Mouse (Mus musculus): ENCODE data around the gene Zfp784. TPM values are rescaled to one million over a fixed set of nuclear protein-coding genes. Genes with fewer than 3 reads are reported as not detected.
"Not testable (repeated sequence)": the region's sequence is repeated elsewhere in the genome, so short reads cannot be mapped to it uniquely, and the experiment has no call there.

Gene Zfp784
- polyA plus RNA-seq, 1 experiment, result 7.7 TPM

DNA sequence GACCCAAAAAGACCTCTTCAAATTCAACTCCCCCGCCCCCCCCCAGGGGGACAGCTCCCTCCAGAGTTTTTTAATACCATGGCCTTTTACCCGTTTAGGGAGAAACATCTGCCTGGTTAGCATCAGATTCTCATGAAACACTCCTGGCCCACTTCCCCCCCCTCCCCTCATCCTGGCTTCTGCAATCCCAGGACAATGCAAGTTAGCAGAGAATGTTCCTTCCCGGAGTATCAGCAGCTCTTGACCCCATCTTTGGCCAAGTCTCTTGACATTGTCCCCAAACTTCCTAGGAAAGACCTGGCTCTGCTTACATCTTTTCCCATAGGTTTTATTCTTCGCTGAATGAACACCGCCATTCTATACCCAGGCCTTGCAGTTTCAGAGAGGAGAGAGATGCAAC is 17.0 kb downstream of the Zfp784 start:
- no peak for TF ChIP-seq CTCF (IDR thresholded peaks at IDR 0.05; ENCODE audit: extremely low read depth, insufficient read length, insufficient replicate concordance, low read depth, low read length)
- TF ChIP-seq POLR2A (IDR thresholded peaks at IDR 0.05; ENCODE audit: low read depth, low read length), result no peak
- H3K27ac ChIP-seq (ENCODE audit: insufficient read depth, low read depth, low read length), result no peak overlapping the region
- peaks cover 4% of the 10 kb centered on the region; the same call in 1 of the 2 replicates for H3K4me1 ChIP-seq (ENCODE audit: control insufficient read depth, insufficient read depth, insufficient read length, low read length)
- no peaks in the 10 kb centered on the region for H3K27me3 ChIP-seq (ENCODE audit: control insufficient read depth, insufficient read depth, low read length)
- peak overlapping the region; percentile 72; the same call in 1 of the 2 replicates for H3K4me3 ChIP-seq (ENCODE audit: low read depth, low read length)
- peaks cover 18% of the 10 kb centered on the region for H3K36me3 ChIP-seq (ENCODE audit: control insufficient read depth, insufficient read depth, low read length)
- 46% methylated on average over 5 of the region's 5 CpGs for WGBS

DNA sequence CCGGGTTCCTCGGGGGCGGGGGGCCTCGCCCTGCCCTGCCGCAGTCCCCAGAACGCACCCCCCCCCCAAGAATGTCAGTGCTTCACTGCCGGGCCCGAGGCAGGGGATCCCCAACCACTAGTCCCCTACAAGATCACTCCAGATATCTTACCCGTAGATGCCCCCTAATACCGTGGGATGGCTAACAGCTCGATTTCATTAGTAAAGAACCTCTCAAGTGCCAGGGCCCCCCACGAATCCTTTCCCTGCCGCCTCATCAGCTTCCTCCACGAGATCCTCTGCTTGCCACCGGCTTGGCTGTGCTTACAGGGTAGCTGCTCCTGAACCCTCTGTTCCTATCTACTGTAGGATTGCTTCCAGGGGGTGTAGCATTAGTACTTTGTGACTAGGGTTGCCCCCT is 17.6 kb downstream of the Zfp784 start:
- Histone ChIP-seq H3K4me3 (ENCODE audit: low read depth, low read length) (peak overlapping the region; percentile 72), H3K4me1 (ENCODE audit: control insufficient read depth, insufficient read depth, insufficient read length, low read length) (peaks cover 4% of the 10 kb centered on the region; the same call in 1 of the 2 replicates), H3K27ac (ENCODE audit: insufficient read depth, low read depth, low read length) (peak overlapping the region; percentile 49), H3K27me3 (ENCODE audit: control insufficient read depth, insufficient read depth, low read length) (no peaks in the 10 kb centered on the region), H3K36me3 (ENCODE audit: control insufficient read depth, insufficient read depth, low read length) (peaks cover 18% of the 10 kb centered on the region)
- 0% methylated on average over 15 of the region's 15 CpGs for WGBS
- TF ChIP-seq CTCF (IDR thresholded peaks at IDR 0.05; ENCODE audit: extremely low read depth, insufficient read length, insufficient replicate concordance, low read depth, low read length) (no peak), POLR2A (IDR thresholded peaks at IDR 0.05; ENCODE audit: low read depth, low read length) (no peak)

DNA sequence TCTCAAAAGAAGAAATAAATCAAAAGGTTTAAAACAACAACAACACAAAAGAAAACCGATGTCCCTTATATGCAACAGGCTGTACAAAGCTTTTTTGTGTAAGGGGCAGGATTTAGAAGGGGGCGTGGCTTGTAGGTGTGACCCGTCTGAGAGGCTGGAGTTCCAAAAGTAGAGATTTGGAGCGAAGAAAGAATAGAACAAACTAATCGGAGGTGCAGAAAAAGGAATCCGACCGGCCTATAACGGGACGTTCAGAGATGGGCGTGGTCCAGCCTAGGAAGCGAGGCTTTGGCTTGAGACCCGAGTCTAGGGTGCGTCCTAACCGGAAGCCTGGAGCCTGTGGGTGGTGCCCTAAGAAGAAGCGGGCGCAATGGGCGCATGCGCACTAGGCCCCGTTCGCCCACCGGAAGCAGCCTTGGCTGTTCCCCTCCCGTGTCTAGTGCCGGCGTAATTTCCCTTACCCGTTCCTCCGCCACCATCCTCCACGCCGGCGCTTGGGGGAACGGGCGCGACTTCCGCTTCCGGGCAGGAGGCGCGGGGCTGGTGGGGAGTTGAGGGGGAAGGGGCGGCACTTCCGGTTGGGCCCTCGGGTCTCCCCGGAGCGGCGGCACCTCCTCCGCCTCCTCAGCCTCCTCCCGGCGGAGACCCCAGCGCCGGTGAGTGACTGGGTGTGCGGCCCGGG is 18.1 kb downstream of the Zfp784 start, which contains the start of the genes Zfp865 and Ccdc106:
Zfp865 (plus strand) TSS at position 377 of the 682 bp plus-strand sequence.
Ccdc106 (plus strand) TSS at position 554 of the 682 bp plus-strand sequence.
- Histone ChIP-seq H3K4me1 (ENCODE audit: control insufficient read depth, insufficient read depth, insufficient read length, low read length) (peaks cover 4% of the 10 kb centered on the region; the same call in 1 of the 2 replicates), H3K27ac (ENCODE audit: insufficient read depth, low read depth, low read length) (peak within 1 kb of the TSS; percentile 92), H3K36me3 (ENCODE audit: control insufficient read depth, insufficient read depth, low read length) (peaks cover 18% of the 10 kb centered on the region), H3K27me3 (ENCODE audit: control insufficient read depth, insufficient read depth, low read length) (no peaks in the 10 kb centered on the region), H3K4me3 (ENCODE audit: low read depth, low read length) (peak within 1 kb of the TSS; percentile 72)
- TF ChIP-seq POLR2A (IDR thresholded peaks at IDR 0.05; ENCODE audit: low read depth, low read length) (peak; percentile 83), CTCF (IDR thresholded peaks at IDR 0.05; ENCODE audit: extremely low read depth, insufficient read length, insufficient replicate concordance, low read depth, low read length) (no peak)
- under 1% methylated on average over 49 of the region's 49 CpGs for WGBS

DNA sequence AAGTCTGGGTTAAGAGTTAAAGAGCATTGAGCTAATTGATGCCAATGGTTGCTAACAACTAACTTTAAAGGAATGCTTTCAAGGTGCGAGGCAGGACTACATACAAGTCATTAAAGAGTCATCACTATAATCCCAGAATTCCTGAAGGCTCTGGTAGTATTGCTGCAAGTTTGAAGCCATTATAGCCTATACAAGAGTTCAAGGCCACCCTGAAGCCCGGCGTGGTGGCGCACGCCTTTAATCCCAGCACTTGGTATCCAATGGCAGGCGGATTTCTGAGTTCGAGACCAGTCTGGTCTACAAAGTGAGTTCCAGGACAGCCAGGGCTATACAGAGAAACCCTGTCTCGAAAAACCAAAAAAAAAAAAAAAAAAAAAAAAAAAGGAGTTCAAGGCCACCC is 18.7 kb downstream of the Zfp784 start:
- not testable (repeated sequence) for H3K27me3 ChIP-seq (ENCODE audit: control insufficient read depth, insufficient read depth, low read length); H3K4me1 ChIP-seq (ENCODE audit: control insufficient read depth, insufficient read depth, insufficient read length, low read length)
- H3K4me3 ChIP-seq (ENCODE audit: low read depth, low read length), result 0 out of 2 replicates have a peak overlapping the region, but pooled peaks have one; percentile 17
- H3K27ac ChIP-seq (ENCODE audit: insufficient read depth, low read depth, low read length), result peak overlapping the region; percentile 92; the same call in 1 of the 2 replicates
- peaks cover 18% of the 10 kb centered on the region for H3K36me3 ChIP-seq (ENCODE audit: control insufficient read depth, insufficient read depth, low read length)
- 12% methylated on average over 8 of the region's 8 CpGs for WGBS

DNA sequence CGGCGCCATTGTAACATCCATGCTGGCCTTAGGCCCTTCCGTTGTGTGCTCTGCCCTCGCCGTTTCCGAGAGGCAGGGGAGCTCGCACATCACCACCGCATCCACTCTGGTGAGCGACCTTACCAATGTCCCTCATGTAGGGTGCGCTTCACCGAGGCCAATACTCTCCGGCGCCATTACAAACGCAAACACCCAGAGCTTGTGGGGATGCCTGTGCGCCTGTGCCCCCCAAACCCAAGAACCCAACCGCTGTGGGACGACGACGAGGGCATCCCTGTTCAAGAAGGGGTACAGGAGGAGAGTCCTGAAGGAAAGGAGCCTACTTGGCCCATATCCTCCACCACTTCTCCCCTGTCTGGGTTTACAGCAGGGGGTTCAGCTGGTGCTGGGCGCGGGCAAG is 20.3 kb downstream of the Zfp784 start:
- peaks cover 16% of the 10 kb centered on the region for H3K36me3 ChIP-seq (ENCODE audit: control insufficient read depth, insufficient read depth, low read length)
- no peaks in the 10 kb centered on the region for H3K27me3 ChIP-seq (ENCODE audit: control insufficient read depth, insufficient read depth, low read length)
- no peak for TF ChIP-seq POLR2A (IDR thresholded peaks at IDR 0.05; ENCODE audit: low read depth, low read length)
- no peak for TF ChIP-seq CTCF (IDR thresholded peaks at IDR 0.05; ENCODE audit: extremely low read depth, insufficient read length, insufficient replicate concordance, low read depth, low read length)
- no peak overlapping the region for H3K27ac ChIP-seq (ENCODE audit: insufficient read depth, low read depth, low read length)
- 96% methylated on average over 21 of the region's 21 CpGs for WGBS
- H3K4me1 ChIP-seq (ENCODE audit: control insufficient read depth, insufficient read depth, insufficient read length, low read length), result peaks cover 4% of the 10 kb centered on the region; the same call in 1 of the 2 replicates
- H3K4me3 ChIP-seq (ENCODE audit: low read depth, low read length), result no peak overlapping the region

DNA sequence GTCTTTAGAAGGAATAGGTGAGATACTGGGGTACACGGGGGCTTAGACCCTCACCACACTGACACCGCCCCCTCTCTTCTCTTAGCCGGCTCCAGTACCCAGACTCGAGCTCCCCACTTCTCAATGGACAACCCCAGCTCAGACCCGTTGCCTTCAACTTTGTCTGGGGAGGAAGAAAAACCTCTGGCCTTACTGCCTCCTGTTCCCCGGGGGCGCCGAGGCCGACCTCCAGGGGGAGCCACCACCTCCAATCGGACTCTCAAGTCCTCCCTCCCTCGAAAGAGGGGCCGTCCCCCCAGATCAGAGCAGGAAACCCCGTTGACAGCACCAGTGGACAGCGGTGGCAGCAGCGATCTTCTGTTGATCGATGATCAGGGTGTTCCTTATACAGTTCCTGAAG is 20.9 kb downstream of the Zfp784 start:
- H3K27ac ChIP-seq (ENCODE audit: insufficient read depth, low read depth, low read length), result no peak overlapping the region
- H3K27me3 ChIP-seq (ENCODE audit: control insufficient read depth, insufficient read depth, low read length), result no peaks in the 10 kb centered on the region
- peaks cover 18% of the 10 kb centered on the region for H3K36me3 ChIP-seq (ENCODE audit: control insufficient read depth, insufficient read depth, low read length)
- no peak overlapping the region for H3K4me3 ChIP-seq (ENCODE audit: low read depth, low read length)
- H3K4me1 ChIP-seq (ENCODE audit: control insufficient read depth, insufficient read depth, insufficient read length, low read length), result peaks cover 4% of the 10 kb centered on the region; the same call in 1 of the 2 replicates
- TF ChIP-seq CTCF (IDR thresholded peaks at IDR 0.05; ENCODE audit: extremely low read depth, insufficient read length, insufficient replicate concordance, low read depth, low read length) (no peak), POLR2A (IDR thresholded peaks at IDR 0.05; ENCODE audit: low read depth, low read length) (no peak)
- WGBS, result 91% methylated on average over 16 of the region's 16 CpGs

DNA sequence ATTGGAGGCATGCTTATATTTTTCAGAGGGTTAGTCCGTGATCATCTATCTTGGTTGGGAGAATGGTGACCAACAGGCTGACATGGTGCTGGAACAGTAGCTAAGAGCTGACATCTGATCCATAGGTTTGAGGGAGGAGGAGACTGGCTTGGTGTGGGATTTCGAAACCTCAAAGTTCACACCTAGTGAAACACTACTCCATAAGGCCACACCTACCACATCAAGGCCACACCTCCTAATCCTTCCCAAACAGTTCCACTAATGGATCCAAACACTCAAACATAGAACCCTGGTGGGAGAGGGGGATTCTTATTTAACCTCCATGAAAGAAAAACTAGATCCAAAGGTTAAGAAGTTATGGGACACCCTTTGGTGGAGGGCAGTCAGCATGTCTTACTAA is 21.3 kb downstream of the Zfp784 start:
- Histone ChIP-seq H3K4me3 (ENCODE audit: low read depth, low read length) (no peak overlapping the region), H3K27me3 (ENCODE audit: control insufficient read depth, insufficient read depth, low read length) (no peaks in the 10 kb centered on the region), H3K4me1 (ENCODE audit: control insufficient read depth, insufficient read depth, insufficient read length, low read length) (peaks cover 4% of the 10 kb centered on the region; the same call in 1 of the 2 replicates), H3K27ac (ENCODE audit: insufficient read depth, low read depth, low read length) (no peak overlapping the region), H3K36me3 (ENCODE audit: control insufficient read depth, insufficient read depth, low read length) (peaks cover 16% of the 10 kb centered on the region)
- 96% methylated on average over 2 of the region's 2 CpGs for WGBS
- no peak for TF ChIP-seq CTCF (IDR thresholded peaks at IDR 0.05; ENCODE audit: extremely low read depth, insufficient read length, insufficient replicate concordance, low read depth, low read length)
- TF ChIP-seq POLR2A (IDR thresholded peaks at IDR 0.05; ENCODE audit: low read depth, low read length), result no peak
